10 mouse cellular contexts compared by ENCODE assay signal in genomic region chr7:25235526-25235925, GRCm38 (mm10). TPM values are rescaled to one million over a fixed set of nuclear protein-coding genes. Genes with fewer than 3 reads are reported as not detected.
DNase-seq lines count a peak whose midpoint lies in the region; ATAC-seq and TF ChIP-seq lines count a peak whose summit lies in the region.
"Had no signal": no experiment of that assay in that cellular context is flagged by ENCODE, and none has a peak within 500 bp of the region (broad histone marks: within the 10 kb centered on the region; RNA-seq: fewer than 3 reads in every experiment).

No protein-coding gene starts in this region.

- H3K27me3 ChIP-seq in heart, embryonic 10.5 days (ENCODE audit: insufficient read depth, poor library complexity, severe bottlenecking) = no peaks in the 10 kb centered on the region
- H3K27me3 ChIP-seq in lung, embryonic 16.5 days (ENCODE audit: control insufficient read depth, insufficient read depth, low read depth, low read length) = no peaks in the 10 kb centered on the region
- H3K27me3 ChIP-seq in hindbrain, embryonic 15.5 days = no peaks in the 10 kb centered on the region
- H3K27me3 ChIP-seq in midbrain, embryonic 13.5 days = no peaks in the 10 kb centered on the region
- H3K27me3 ChIP-seq: heart, embryonic 15.5 days had no signal

- peak overlapping the region; percentile 99; the same call in 1 of the 2 replicates for H3K9ac ChIP-seq in lung, embryonic 16.5 days (ENCODE audit: low read length)
- H3K9ac ChIP-seq in hindbrain, embryonic 15.5 days = 0 out of 2 replicates have a peak overlapping the region, but pooled peaks have one; percentile 99
- H3K9ac ChIP-seq in midbrain, embryonic 13.5 days (replicated peaks) = peak overlapping the region; percentile 99

- DNase-seq in heart, embryonic 10.5 days (ENCODE audit: low spot score) = no peak
- DNase-seq in heart, postnatal 4 days = no peak
- DNase-seq in lung, adult 2 months = no peak
- no peak for DNase-seq in thymus, postnatal 25 days
- DNase-seq: lung, postnatal 10 days; right cerebral cortex, postnatal 25 days had no signal

- TF ChIP-seq CTCF in lung, adult 2 months (IDR thresholded peaks at IDR 0.05; ENCODE audit: insufficient read depth, low read length) = no peak

- peaks cover 24% of the 10 kb centered on the region for H3K4me1 ChIP-seq in heart, embryonic 10.5 days
- peaks cover 19% of the 10 kb centered on the region for H3K4me1 ChIP-seq in lung, embryonic 16.5 days (replicated peaks; ENCODE audit: control insufficient read depth, insufficient read depth, low read length)
- no peaks in the 10 kb centered on the region; the same call in 1 of the 2 replicates for H3K4me1 ChIP-seq in lung, adult 2 months (ENCODE audit: control insufficient read depth, insufficient read depth, low read length)
- peaks cover 44% of the 10 kb centered on the region for H3K4me1 ChIP-seq in hindbrain, embryonic 15.5 days (replicated peaks)
- peaks cover 41% of the 10 kb centered on the region for H3K4me1 ChIP-seq in midbrain, embryonic 13.5 days (replicated peaks)

- no peak for ATAC-seq in lung, embryonic 16.5 days (ENCODE audit: low read depth)
- no peak for ATAC-seq in hindbrain, embryonic 15.5 days (ENCODE audit: low FRiP score, low read depth)
- ATAC-seq in midbrain, embryonic 13.5 days = no peak

- H3K9me3 ChIP-seq in heart, embryonic 10.5 days = no peaks in the 10 kb centered on the region
- H3K9me3 ChIP-seq in lung, embryonic 16.5 days (ENCODE audit: control insufficient read depth, low read length) = no peaks in the 10 kb centered on the region
- no peaks in the 10 kb centered on the region for H3K9me3 ChIP-seq in hindbrain, embryonic 15.5 days
- no peaks in the 10 kb centered on the region for H3K9me3 ChIP-seq in midbrain, embryonic 13.5 days
- H3K9me3 ChIP-seq: heart, embryonic 15.5 days had no signal

- H3K4me3 ChIP-seq in heart, embryonic 10.5 days = peak overlapping the region; percentile 97; the same call in 1 of the 2 replicates
- no peak overlapping the region for H3K4me3 ChIP-seq in lung, embryonic 16.5 days (ENCODE audit: low read length)
- H3K4me3 ChIP-seq in lung, adult 2 months (replicated peaks; ENCODE audit: extremely low read depth, low read depth, low read length) = no peak overlapping the region
- no peak overlapping the region for H3K4me3 ChIP-seq in hindbrain, embryonic 15.5 days
- no peak overlapping the region; the same call in 1 of the 2 replicates for H3K4me3 ChIP-seq in midbrain, embryonic 13.5 days (replicated peaks)

- TF ChIP-seq POLR2A in lung, adult 2 months (IDR thresholded peaks at IDR 0.05; ENCODE audit: borderline replicate concordance, extremely low read depth, low read depth, low read length) = no peak

- H3K27ac ChIP-seq in heart, embryonic 10.5 days = no peak overlapping the region
- H3K27ac ChIP-seq in lung, embryonic 16.5 days (ENCODE audit: low read length) = no peak overlapping the region
- H3K27ac ChIP-seq in hindbrain, embryonic 15.5 days (replicated peaks) = no peak overlapping the region
- H3K27ac ChIP-seq in midbrain, embryonic 13.5 days = no peak overlapping the region
- H3K27ac ChIP-seq: heart, embryonic 15.5 days had no signal

- WGBS in heart, embryonic 10.5 days = 93% methylated on average over 5 of the region's 5 CpGs
- 89% methylated on average over 5 of the region's 5 CpGs for WGBS in lung, embryonic 16.5 days
- WGBS in lung, adult 2 months = 83% methylated on average over 5 of the region's 5 CpGs
- whole genome bisulfite sequencing in hindbrain, embryonic 15.5 days = 90% methylated on average over 5 of the region's 5 CpGs
- 92% methylated on average over 5 of the region's 5 CpGs for WGBS in midbrain, embryonic 13.5 days

- H3K4me2 ChIP-seq in lung, embryonic 16.5 days (ENCODE audit: low read depth, low read length) = no peak overlapping the region
- H3K4me2 ChIP-seq in hindbrain, embryonic 15.5 days = no peak overlapping the region
- 0 out of 2 replicates have a peak overlapping the region, but pooled peaks have one; percentile 80 for H3K4me2 ChIP-seq in midbrain, embryonic 13.5 days (replicated peaks)

- peaks cover 57% of the 10 kb centered on the region for H3K36me3 ChIP-seq in heart, embryonic 10.5 days
- peaks cover 33% of the 10 kb centered on the region for H3K36me3 ChIP-seq in lung, embryonic 16.5 days (ENCODE audit: control insufficient read depth, insufficient read depth, low read length)
- H3K36me3 ChIP-seq in hindbrain, embryonic 15.5 days = peaks cover 37% of the 10 kb centered on the region
- peaks cover 47% of the 10 kb centered on the region for H3K36me3 ChIP-seq in midbrain, embryonic 13.5 days

RNA-seq across cellular contexts. Expression of gene Gsk3a, which starts 2.1 kb away (rescaled TPM):
- polyA plus RNA-seq in heart, embryonic 10.5 days (2016; fragmentation: Nextera tagmentation; extraction: Ambion mirVana) = 8.2 and 11.9 TPM in 2 replicates
- total RNA-seq in heart, postnatal 4 days (2021) = 10 to 100 TPM; 68.2 to 70.9 TPM
- 7.1 and 8.2 TPM in 2 replicates for polyA plus RNA-seq in lung, embryonic 16.5 days (2015; fragmentation: Nextera tagmentation; extraction: Ambion mirVana)
- polyA plus RNA-seq in lung, adult 2 months (2012; rRNA removed) = 104 and 116 TPM in 2 replicates
- polyA plus RNA-seq in hindbrain, embryonic 15.5 days (2015; fragmentation: Nextera tagmentation; extraction: Ambion mirVana) = 19.2 and 19.7 TPM in 2 replicates
- 13.7 and 15.9 TPM in 2 replicates for polyA plus RNA-seq in midbrain, embryonic 13.5 days (2015; fragmentation: Nextera tagmentation; extraction: Ambion mirVana)

RNA-seq across cellular contexts. Expression of gene Zfp526, which starts 14.3 kb away (rescaled TPM):
- polyA plus RNA-seq in heart, embryonic 10.5 days (2016; fragmentation: Nextera tagmentation; extraction: Ambion mirVana) = 2.5 and 3.0 TPM in 2 replicates
- 10 to 100 TPM in 1 of 2 experiments, 1 to 10 TPM in 1; 9.9 to 10.2 TPM for total RNA-seq in heart, postnatal 4 days (2021)
- polyA plus RNA-seq in lung, embryonic 16.5 days (2015; fragmentation: Nextera tagmentation; extraction: Ambion mirVana) = 2.3 and 2.5 TPM in 2 replicates
- 18.0 and 18.4 TPM in 2 replicates for polyA plus RNA-seq in lung, adult 2 months (2012; rRNA removed)
- polyA plus RNA-seq in hindbrain, embryonic 15.5 days (2015; fragmentation: Nextera tagmentation; extraction: Ambion mirVana) = 1.6 and 2.1 TPM in 2 replicates
- polyA plus RNA-seq in midbrain, embryonic 13.5 days (2015; fragmentation: Nextera tagmentation; extraction: Ambion mirVana) = 2.2 and 2.6 TPM in 2 replicates

RNA-seq across cellular contexts. Expression of gene Erf, which starts 15.0 kb away (rescaled TPM):
- 9.2 and 17.9 TPM in 2 replicates for polyA plus RNA-seq in heart, embryonic 10.5 days (2016; fragmentation: Nextera tagmentation; extraction: Ambion mirVana)
- total RNA-seq in heart, postnatal 4 days (2021) = 10 to 100 TPM; 47.5 to 53.2 TPM
- polyA plus RNA-seq in lung, embryonic 16.5 days (2015; fragmentation: Nextera tagmentation; extraction: Ambion mirVana) = 10.5 and 13.6 TPM in 2 replicates
- 41.1 and 51.4 TPM in 2 replicates for polyA plus RNA-seq in lung, adult 2 months (2012; rRNA removed)
- polyA plus RNA-seq in hindbrain, embryonic 15.5 days (2015; fragmentation: Nextera tagmentation; extraction: Ambion mirVana) = 3.4 and 4.4 TPM in 2 replicates
- 4.4 and 5.7 TPM in 2 replicates for polyA plus RNA-seq in midbrain, embryonic 13.5 days (2015; fragmentation: Nextera tagmentation; extraction: Ambion mirVana)

RNA-seq across cellular contexts. Expression of gene Dedd2, which starts 15.1 kb away (rescaled TPM):
- polyA plus RNA-seq in heart, embryonic 10.5 days (2016; fragmentation: Nextera tagmentation; extraction: Ambion mirVana) = 6.7 and 8.1 TPM in 2 replicates
- total RNA-seq in heart, postnatal 4 days (2021) = 1 to 10 TPM; 7.2 to 9.6 TPM
- polyA plus RNA-seq in lung, embryonic 16.5 days (2015; fragmentation: Nextera tagmentation; extraction: Ambion mirVana) = 9.0 and 9.5 TPM in 2 replicates
- 37.6 and 42.4 TPM in 2 replicates for polyA plus RNA-seq in lung, adult 2 months (2012; rRNA removed)
- 16.5 and 17.3 TPM in 2 replicates for polyA plus RNA-seq in hindbrain, embryonic 15.5 days (2015; fragmentation: Nextera tagmentation; extraction: Ambion mirVana)
- 12.5 and 13.3 TPM in 2 replicates for polyA plus RNA-seq in midbrain, embryonic 13.5 days (2015; fragmentation: Nextera tagmentation; extraction: Ambion mirVana)

RNA-seq across cellular contexts. Expression of gene Cic, which starts 32.0 kb away (rescaled TPM):
- polyA plus RNA-seq in heart, embryonic 10.5 days (2016; fragmentation: Nextera tagmentation; extraction: Ambion mirVana) = 17.0 and 28.7 TPM in 2 replicates
- 100 to 1,000 TPM; 108 to 109 TPM for total RNA-seq in heart, postnatal 4 days (2021)
- 23.5 and 28.9 TPM in 2 replicates for polyA plus RNA-seq in lung, embryonic 16.5 days (2015; fragmentation: Nextera tagmentation; extraction: Ambion mirVana)
- polyA plus RNA-seq in lung, adult 2 months (2012; rRNA removed) = 96.1 and 107 TPM in 2 replicates
- 32.5 and 38.5 TPM in 2 replicates for polyA plus RNA-seq in hindbrain, embryonic 15.5 days (2015; fragmentation: Nextera tagmentation; extraction: Ambion mirVana)
- polyA plus RNA-seq in midbrain, embryonic 13.5 days (2015; fragmentation: Nextera tagmentation; extraction: Ambion mirVana) = 37.6 and 44.2 TPM in 2 replicates
